Comparison of ENCODE assay signal across 29 mouse cellular contexts in the genomic region with DNA sequence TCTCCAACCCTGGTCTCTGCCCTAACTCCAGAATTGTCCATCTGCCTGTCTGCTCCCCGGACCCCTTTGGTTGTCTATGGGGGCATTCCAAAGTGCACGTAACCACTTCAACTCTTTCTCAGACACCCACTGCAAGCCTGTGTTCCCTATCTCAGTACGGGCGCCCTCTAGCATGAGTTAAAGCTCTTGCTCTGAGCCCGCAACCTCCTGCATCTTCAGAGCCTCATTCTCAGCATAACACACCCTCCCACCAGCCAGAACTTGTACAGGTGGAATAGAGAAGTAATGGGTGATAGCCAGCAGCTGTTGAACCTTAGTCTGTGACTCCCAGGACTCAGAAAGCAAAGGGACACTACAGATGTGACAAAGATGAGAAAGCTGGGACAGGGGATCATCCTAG. TPM values are rescaled to one million over a fixed set of nuclear protein-coding genes. Genes with fewer than 3 reads are reported as not detected.
DNase-seq lines count a peak whose midpoint lies in the region; TF ChIP-seq lines count a peak whose summit lies in the region.
"Had no signal": no experiment of that assay in that cellular context is flagged by ENCODE, and none has a peak within 500 bp of the region (broad histone marks: within the 10 kb centered on the region; RNA-seq: fewer than 3 reads in every experiment).

No protein-coding gene starts in this region.

- H3K36me3 ChIP-seq in thymus, adult 2 months (ENCODE audit: control insufficient read depth, insufficient read depth, low read length) = no peaks in the 10 kb centered on the region
- H3K36me3 ChIP-seq: embryonic facial prominence, embryonic 12.5 days; embryonic facial prominence, embryonic 15.5 days; heart, embryonic 10.5 days; heart, embryonic 13.5 days had no signal

- TF ChIP-seq CTCF in thymus, adult 2 months (IDR thresholded peaks at IDR 0.05; ENCODE audit: borderline replicate concordance, control insufficient read depth, extremely low read depth, insufficient read depth, low read length, poor library complexity) = no peak
- no peak for TF ChIP-seq CTCF in layer of hippocampus, adult 2 months (conservative IDR thresholded peaks at IDR 0.05)

- no peak overlapping the region for H3K4me3 ChIP-seq in thymus, adult 2 months (ENCODE audit: control insufficient read depth, insufficient read depth, low read length)
- no peak overlapping the region for H3K4me3 ChIP-seq in layer of hippocampus, adult 2 months
- H3K4me3 ChIP-seq: embryonic facial prominence, embryonic 12.5 days; embryonic facial prominence, embryonic 15.5 days; forebrain, embryonic 13.5 days; heart, embryonic 10.5 days; heart, embryonic 13.5 days had no signal

- H3K27ac ChIP-seq in thymus, adult 2 months (ENCODE audit: control insufficient read depth, insufficient read depth, low read length) = no peak overlapping the region
- H3K27ac ChIP-seq in layer of hippocampus, adult 2 months = no peak overlapping the region
- H3K27ac ChIP-seq: embryonic facial prominence, embryonic 12.5 days; embryonic facial prominence, embryonic 15.5 days; forebrain, embryonic 13.5 days; heart, embryonic 10.5 days; heart, embryonic 13.5 days; hindbrain, embryonic 14.5 days; hindbrain, postnatal 0 days had no signal

- H3K27me3 ChIP-seq in thymus, adult 2 months (ENCODE audit: control insufficient read depth, insufficient read depth, low read length) = no peaks in the 10 kb centered on the region
- H3K27me3 ChIP-seq: embryonic facial prominence, embryonic 15.5 days; forebrain, embryonic 13.5 days; heart, embryonic 13.5 days had no signal

- DNase-seq in thymus, adult 2 months = peak; percentile 9
- no peak for DNase-seq in thymus, adult 18-20 months
- peak; percentile 23 for DNase-seq in ES-CJ7 (ENCODE audit: low read depth, low spot score)
- peak; percentile 21 for DNase-seq in thymus, postnatal 14 days
- no peak for DNase-seq in layer of hippocampus, adult 2 months (ENCODE audit: low spot score in 2 of 2)
- DNase-seq in gastrocnemius, postnatal 4 days (ENCODE audit: low spot score in 2 of 2) = no peak
- DNase-seq: adrenal gland, adult 8-10 months; adrenal gland, postnatal 25 days; cerebellum, adult 11-12 months; cerebellum, adult 8-10 months; cerebellum, postnatal 10 days; gastrocnemius, postnatal 10 days; gastrocnemius, postnatal 36 days; heart, adult 18-20 months; heart, postnatal 14 days; heart, postnatal 4 days had no signal

- no peak for TF ChIP-seq POLR2A in thymus, adult 2 months (IDR thresholded peaks at IDR 0.05; ENCODE audit: control insufficient read depth, extremely low read depth, insufficient read depth, low read length, poor library complexity)

- H3K4me1 ChIP-seq in thymus, adult 2 months (replicated peaks; ENCODE audit: control insufficient read depth, insufficient read depth, low read length) = no peaks in the 10 kb centered on the region
- H3K4me1 ChIP-seq: embryonic facial prominence, embryonic 12.5 days; embryonic facial prominence, embryonic 15.5 days; forebrain, embryonic 13.5 days; heart, embryonic 10.5 days; heart, embryonic 13.5 days had no signal

- 75% methylated on average over 5 of the region's 5 CpGs for WGBS in thymus, adult 2 months

RNA-seq across cellular contexts. Expression of gene Dynlrb2, which starts 32.0 kb away (rescaled TPM):
- polyA plus RNA-seq in thymus, adult 2 months (2012; rRNA removed) = 1.3 and 1.7 TPM in 2 replicates
- 1 to 10 TPM; 2.2 to 2.9 TPM for total RNA-seq in layer of hippocampus, adult 2 months (2021)
- total RNA-seq in gastrocnemius, postnatal 4 days (2021) = not detected
- total RNA-seq: adrenal gland, postnatal 25 days; ES-E14; gastrocnemius, adult 18-20 months; gastrocnemius, postnatal 10 days; gastrocnemius, postnatal 36 days; heart, postnatal 14 days; heart, postnatal 4 days had no signal
- polyA plus RNA-seq: activated CD4-positive, CD25-positive, alpha-beta regulatory T cell, adult 4 months; C2C12; heart, embryonic 10.5 days; heart, embryonic 13.5 days; inflammation-experienced regulatory T-cells, adult 6 months; intestine, embryonic 16.5 days had no signal

Comparison
In these comparisons a context has a peak if more than half of its experiments do, and no peak if none do; other contexts are left out.
1. DNase-seq: peak in thymus, adult 2 months (single experiment), ES-CJ7 (single experiment) and thymus, postnatal 14 days (single experiment); none in thymus, adult 18-20 months (0 of 2), layer of hippocampus, adult 2 months (0 of 2) and gastrocnemius, postnatal 4 days (0 of 2).